Mouse (Mus musculus) c-Kit-positive CD71-positive TER-119-negative erythroid progenitor cells, embryonic 14.5 days (primary cell): ENCODE measurements at regions not wholly inside any gene's neighbourhood (a gene's known extent, or its start where the extent isn't known, plus 50 kb on each side); places are given as distances from the start of the nearest gene placed in this dataset.

Source experiments
- DNase-seq: peaks from one replicate; pipeline ENCODE4 v3.0.0-alpha.2; 2013; ENCODE audit warnings: low read depth

GRCm38 (mm10) chr6:31197631-31198338, 200.8 kb upstream of the Mkln1 start:
- DNase-seq = no peak

- DNase-seq = no peak
Observed at GRCm38 (mm10) chr6:31198340-31198739, 200.2 kb upstream of the Mkln1 start.

- no peak for DNase-seq
Observed at GRCm38 (mm10) chr6:31200705-31201104, 197.8 kb upstream of the Mkln1 start.

GRCm38 (mm10) chr6:31201375-31201972, 197.1 kb upstream of the Mkln1 start:
- DNase-seq = no peak

- no peak for DNase-seq
Observed at GRCm38 (mm10) chr6:31202594-31202993, 195.9 kb upstream of the Mkln1 start.

GRCm38 (mm10) chr6:31204434-31204833, 194.1 kb upstream of the Mkln1 start:
- no peak for DNase-seq

GRCm38 (mm10) chr6:31204839-31205238, 193.7 kb upstream of the Mkln1 start:
- DNase-seq = no peak

- no peak for DNase-seq
Observed at GRCm38 (mm10) chr6:31206106-31206505, 192.4 kb upstream of the Mkln1 start.

GRCm38 (mm10) chr6:31207231-31207630, 191.3 kb upstream of the Mkln1 start:
- no peak for DNase-seq

- no peak for DNase-seq
Observed at GRCm38 (mm10) chr6:31208224-31208623, 190.3 kb upstream of the Mkln1 start.

- no peak for DNase-seq
Observed at GRCm38 (mm10) chr6:31209411-31210139, 189.0 kb upstream of the Mkln1 start.

- no peak for DNase-seq
Observed at GRCm38 (mm10) chr6:31210209-31210714, 188.3 kb upstream of the Mkln1 start.

GRCm38 (mm10) chr6:31211091-31211490, 187.4 kb upstream of the Mkln1 start:
- DNase-seq = no peak

- DNase-seq = no peak
Observed at GRCm38 (mm10) chr6:31211616-31212015, 186.9 kb upstream of the Mkln1 start.

- no peak for DNase-seq
Observed at GRCm38 (mm10) chr6:31212080-31212479, 186.5 kb upstream of the Mkln1 start.

GRCm38 (mm10) chr6:31212694-31213093, 185.8 kb upstream of the Mkln1 start:
- DNase-seq = no peak

- DNase-seq = no peak
Observed at GRCm38 (mm10) chr6:31213161-31213560, 185.4 kb upstream of the Mkln1 start.

GRCm38 (mm10) chr6:31215661-31216060, 182.9 kb upstream of the Mkln1 start:
- DNase-seq = no peak

GRCm38 (mm10) chr6:31216206-31217059, 182.1 kb upstream of the Mkln1 start:
- DNase-seq = no peak

- no peak for DNase-seq
Observed at GRCm38 (mm10) chr6:31217060-31217541, 181.4 kb upstream of the Mkln1 start.

GRCm38 (mm10) chr6:31217641-31218138, 180.8 kb upstream of the Mkln1 start:
- no peak for DNase-seq
